Mouse (Mus musculus) hindbrain, postnatal 0 days (tissue): Measurements from ENCODE around the gene Fras1. TPM values are rescaled to one million over a fixed set of nuclear protein-coding genes. Genes with fewer than 3 reads are reported as not detected.

ENCODE experiments used
- ATAC-seq: fragments of 200-750 bp; cut with Nextera tagmentation; 2 replicates; pipeline ENCODE4 v1.8.0; 2017; ENCODE audit warnings: mild to moderate bottlenecking, moderate TSS enrichment, moderate library complexity
- DNase-seq: peaks from one replicate; pipeline ENCODE4 v3.0.0-alpha.2; 2015; ENCODE audit warnings: low spot score
- H3K27ac ChIP-seq: fragments of 300-500 bp; sonication (generic); 2 replicates; pipeline ENCODE4 v1.5.1; 2014; ENCODE audit warnings: mild to moderate bottlenecking
- H3K27me3 ChIP-seq: fragments of 300-500 bp; sonication (generic); 2 replicates; pipeline ENCODE4 v1.6.1; 2014; ENCODE audit warnings: low read length, mixed read lengths; ENCODE audit not compliant: insufficient read depth
- H3K36me3 ChIP-seq: fragments of 300-500 bp; sonication (generic); 2 replicates; pipeline ENCODE4 v1.6.1; 2014; ENCODE audit warnings: low read length, mixed read lengths; ENCODE audit not compliant: insufficient read depth
- H3K4me1 ChIP-seq: fragments of 300-500 bp; sonication (generic); 2 replicates; pipeline ENCODE4 v1.6.1; 2014; ENCODE audit warnings: antibody characterized with exemption, low read length, mixed read lengths; ENCODE audit not compliant: insufficient read depth
- H3K4me2 ChIP-seq: fragments of 300-500 bp; sonication (generic); 2 replicates; pipeline ENCODE4 v1.6.1; 2014; ENCODE audit warnings: low read depth, mild to moderate bottlenecking, low read length, moderate library complexity, mixed read lengths
- H3K4me3 ChIP-seq: fragments of 300-500 bp; sonication (generic); 2 replicates; pipeline ENCODE4 v1.5.1; 2014; ENCODE audit warnings: low read length
- H3K9ac ChIP-seq: fragments of 300-500 bp; sonication (generic); replicated peaks from 2 replicates; pipeline ENCODE4 v1.6.1; 2014; ENCODE audit warnings: mild to moderate bottlenecking, low read length, moderate library complexity, mixed read lengths
- H3K9me3 ChIP-seq: fragments of 300-500 bp; sonication (generic); 2 replicates; pipeline ENCODE4 v1.6.1; 2016; ENCODE audit warnings: low read length, mixed read lengths
- CTCF ChIP-seq: IDR thresholded peaks from 2 replicates; pipeline ENCODE4 v1.5.1; 2016; ENCODE audit warnings: antibody characterized with exemption, control low read depth, low read depth
- WGBS: fragments of 180-500 bp; shearing (Covaris S2); extraction: QIAGEN DNeasy Blood & Tissue Kit; methylation state at CpG from one replicate; pipeline ENCODE4 v1.1.7; 2014; 5-methylcytosine and 5-hydroxymethylcytosine counted together
- polyA plus RNA-seq: library from polyadenylated mRNA; unstranded; fragments of >200 nt; fragmentation: Nextera tagmentation; extraction: Ambion mirVana; gene quantifications from 2 replicates; pipeline ENCODE4 v1.2.1, GENCODE M21; 2015
- total RNA-seq: library from RNA; depleted of rRNA; stranded (reverse); fragments of >200 nt; gene quantifications from 2 replicates; pipeline ENCODE4 v1.2.3, GENCODE M21; 2014

Fras1 gene
- total and polyA plus RNA-seq, 2 experiments from 2014 or later, result 2.9 to 15.3 TPM

DNA sequence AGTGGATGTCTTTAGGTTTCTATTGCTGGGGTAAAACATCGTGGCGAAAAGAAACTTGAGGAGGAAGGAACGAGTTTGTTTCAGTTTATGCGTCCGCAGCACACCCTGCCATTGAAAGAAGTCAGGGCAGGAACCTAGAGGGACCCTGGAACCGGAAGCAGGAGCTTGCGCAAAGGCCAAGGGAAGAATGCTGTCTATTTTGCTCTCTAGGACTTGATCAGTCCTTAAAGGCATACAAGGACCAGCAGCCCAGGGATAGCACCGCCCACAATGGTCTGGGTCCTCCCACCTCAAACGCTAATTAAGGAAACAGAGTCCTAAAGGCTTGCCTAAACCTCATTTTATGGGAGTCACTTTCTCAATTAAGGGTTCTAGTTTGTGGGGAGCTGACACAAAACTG, 418.7 kb downstream of the Fras1 start:
- no peaks in the 10 kb centered on the region for H3K9me3 ChIP-seq
- no peak for TF ChIP-seq CTCF
- no peak overlapping the region for H3K27ac ChIP-seq
- no peak overlapping the region for H3K4me2 ChIP-seq
- ATAC-seq (no peak), DNase-seq (no peak)
- no peak overlapping the region for H3K9ac ChIP-seq
- no peaks in the 10 kb centered on the region for H3K27me3 ChIP-seq
- H3K4me1 ChIP-seq, result no peaks in the 10 kb centered on the region; the same call in 1 of the 2 replicates
- 71% methylated on average over 9 of the region's 9 CpGs for WGBS
- H3K4me3 ChIP-seq, result no peak overlapping the region
- no peaks in the 10 kb centered on the region for H3K36me3 ChIP-seq

DNA sequence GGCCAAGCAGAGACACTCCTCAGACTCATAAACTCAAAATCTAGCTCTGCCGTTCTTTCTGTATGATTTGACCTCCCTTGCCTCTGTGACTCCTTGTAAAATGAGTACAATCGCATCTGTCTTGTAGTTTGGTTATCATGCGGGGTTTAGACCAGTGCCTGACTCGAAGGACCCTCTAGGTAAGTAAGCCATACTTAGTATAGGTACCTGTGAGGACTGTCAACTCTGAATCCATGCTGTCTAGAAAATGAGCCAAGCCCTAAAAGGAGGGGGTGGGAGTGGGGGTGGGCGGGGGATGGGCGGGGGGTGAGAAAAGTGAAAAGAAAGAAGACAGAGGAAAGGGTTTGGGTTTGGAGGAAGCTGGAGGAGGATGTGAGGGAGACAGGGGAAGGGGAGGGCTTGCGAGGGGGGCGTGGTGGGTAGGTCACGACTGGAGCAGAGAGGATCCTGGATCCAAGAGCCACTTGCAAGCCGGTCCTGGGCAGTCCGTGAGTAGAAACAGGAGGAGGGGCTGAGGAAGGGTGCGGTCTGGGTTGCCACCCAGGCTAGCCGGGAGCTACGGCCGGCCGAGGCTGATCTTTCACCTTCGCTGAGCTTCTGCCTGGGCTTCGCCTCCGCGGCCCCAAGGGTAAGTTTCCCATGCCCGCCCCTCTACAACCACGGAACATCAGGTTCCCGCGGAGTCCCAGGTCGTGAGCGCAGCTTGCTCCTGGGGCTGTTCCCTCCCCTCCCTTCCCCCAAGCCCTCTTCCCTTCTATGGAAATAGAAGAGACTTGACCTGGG, 419.4 kb downstream of the Fras1 start, which contains the start of gene Anxa3:
TSS of gene Anxa3 (plus strand) at position 404 of the 783 bp plus-strand sequence.
- Histone ChIP-seq H3K27ac (no peak within 1 kb of the TSS), H3K9me3 (no peaks in the 10 kb centered on the region), H3K9ac (no peak within 1 kb of the TSS; the same call in 1 of the 2 replicates), H3K36me3 (no peaks in the 10 kb centered on the region), H3K4me2 (peak within 1 kb of the TSS; percentile 70), H3K27me3 (no peaks in the 10 kb centered on the region), H3K4me3 (peak within 1 kb of the TSS; percentile 39), H3K4me1 (no peaks in the 10 kb centered on the region; the same call in 1 of the 2 replicates)
- TF ChIP-seq CTCF, result no peak
- WGBS, result 11% methylated on average over 24 of the region's 26 CpGs
- ATAC-seq, result peak; percentile 82; the same call in 1 of the 2 replicates
- DNase-seq, result no peak

DNA sequence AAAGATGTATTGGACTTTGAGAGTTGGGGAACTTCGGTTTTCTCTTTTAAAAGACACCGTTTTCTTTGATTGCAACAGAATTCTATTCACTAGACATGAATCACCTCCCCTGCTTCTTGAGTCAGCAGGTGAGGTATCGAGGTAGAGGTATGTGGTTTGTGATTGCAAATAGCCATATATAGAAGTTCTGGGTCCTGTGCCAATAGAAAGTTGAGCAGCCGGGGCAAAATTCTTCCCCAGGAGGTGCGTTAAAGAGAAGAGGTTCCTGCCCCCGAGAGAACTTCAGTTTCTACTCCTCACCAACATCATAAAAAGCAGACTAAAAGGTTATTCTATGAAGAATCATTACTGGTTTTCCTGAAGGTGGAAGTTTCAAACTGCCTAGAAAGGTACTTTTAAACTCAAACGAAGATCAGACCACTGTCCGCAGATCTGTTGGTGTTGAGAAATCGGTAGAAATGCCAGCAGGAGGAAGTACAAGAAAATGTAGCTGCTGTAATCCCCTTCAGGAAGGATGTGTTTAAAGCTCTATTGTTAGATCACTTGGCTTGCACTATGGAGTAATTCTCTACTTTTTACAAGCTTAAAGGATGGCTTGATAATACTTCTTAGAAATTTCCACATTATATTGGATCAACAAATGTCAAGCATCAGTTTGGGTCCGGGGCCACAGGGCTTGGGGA, 420.3 kb downstream of the Fras1 start:
- no peak for TF ChIP-seq CTCF
- Histone ChIP-seq H3K27ac (no peak overlapping the region), H3K4me3 (peak overlapping the region; percentile 39), H3K4me1 (no peaks in the 10 kb centered on the region; the same call in 1 of the 2 replicates), H3K9ac (no peak overlapping the region), H3K9me3 (no peaks in the 10 kb centered on the region), H3K4me2 (peak overlapping the region; percentile 70), H3K27me3 (no peaks in the 10 kb centered on the region), H3K36me3 (no peaks in the 10 kb centered on the region)
- DNase-seq (no peak), ATAC-seq (no peak)
- WGBS, result 61% methylated on average over 10 of the region's 10 CpGs

DNA sequence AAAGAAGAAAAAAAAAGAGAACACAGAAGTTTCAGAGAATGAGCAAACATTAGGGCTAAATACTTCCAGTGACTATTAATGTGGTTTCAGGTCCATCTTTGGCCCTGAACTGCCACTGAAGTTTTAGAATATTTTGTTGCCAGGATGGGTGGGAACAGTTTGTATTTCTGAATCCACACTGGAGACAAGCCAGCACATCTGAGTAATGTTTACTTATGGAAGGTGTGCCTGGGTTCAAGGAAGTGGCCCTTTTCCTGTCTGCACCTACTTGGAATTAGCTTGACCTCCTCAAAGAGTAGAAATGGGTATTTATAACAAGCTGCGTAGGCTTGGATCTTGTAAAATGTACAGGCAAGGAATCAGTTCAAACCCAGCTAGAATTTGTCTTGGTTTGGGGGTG, 422.0 kb downstream of the Fras1 start:
- Histone ChIP-seq H3K9me3 (no peaks in the 10 kb centered on the region), H3K36me3 (no peaks in the 10 kb centered on the region), H3K27ac (no peak overlapping the region), H3K27me3 (no peaks in the 10 kb centered on the region), H3K9ac (no peak overlapping the region), H3K4me1 (no peaks in the 10 kb centered on the region; the same call in 1 of the 2 replicates), H3K4me2 (no peak overlapping the region), H3K4me3 (no peak overlapping the region)
- WGBS, result 93% methylated on average over 1 of the region's 1 CpGs
- no peak for ATAC-seq
- TF ChIP-seq CTCF, result no peak
- DNase-seq, result no peak

DNA sequence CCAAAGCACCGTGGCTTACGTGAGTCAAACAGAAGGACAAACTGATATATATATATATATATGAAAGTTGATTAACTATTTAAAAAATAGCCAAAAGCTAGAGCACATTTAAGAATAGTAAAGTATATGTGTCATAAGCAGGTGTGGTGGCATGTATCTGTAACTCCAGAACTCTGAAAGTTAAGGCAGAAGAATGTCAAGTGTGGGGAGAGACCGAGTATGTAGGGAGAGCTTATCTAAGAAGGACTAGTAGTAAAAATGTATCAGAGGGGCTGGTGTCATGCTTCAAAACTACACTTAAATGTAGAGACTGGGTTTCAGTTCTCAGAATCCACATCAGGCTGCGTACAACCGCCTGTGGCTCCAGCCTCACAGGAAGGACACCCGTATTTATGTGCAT, 423.7 kb downstream of the Fras1 start:
- no peak for TF ChIP-seq CTCF
- no peak overlapping the region for H3K9ac ChIP-seq
- H3K4me1 ChIP-seq, result no peaks in the 10 kb centered on the region; the same call in 1 of the 2 replicates
- WGBS, result 93% methylated on average over 6 of the region's 6 CpGs
- H3K36me3 ChIP-seq, result no peaks in the 10 kb centered on the region
- H3K27me3 ChIP-seq, result no peaks in the 10 kb centered on the region
- DNase-seq (no peak), ATAC-seq (no peak)
- H3K9me3 ChIP-seq, result no peaks in the 10 kb centered on the region
- no peak overlapping the region for H3K4me2 ChIP-seq
- H3K27ac ChIP-seq, result no peak overlapping the region
- no peak overlapping the region for H3K4me3 ChIP-seq

DNA sequence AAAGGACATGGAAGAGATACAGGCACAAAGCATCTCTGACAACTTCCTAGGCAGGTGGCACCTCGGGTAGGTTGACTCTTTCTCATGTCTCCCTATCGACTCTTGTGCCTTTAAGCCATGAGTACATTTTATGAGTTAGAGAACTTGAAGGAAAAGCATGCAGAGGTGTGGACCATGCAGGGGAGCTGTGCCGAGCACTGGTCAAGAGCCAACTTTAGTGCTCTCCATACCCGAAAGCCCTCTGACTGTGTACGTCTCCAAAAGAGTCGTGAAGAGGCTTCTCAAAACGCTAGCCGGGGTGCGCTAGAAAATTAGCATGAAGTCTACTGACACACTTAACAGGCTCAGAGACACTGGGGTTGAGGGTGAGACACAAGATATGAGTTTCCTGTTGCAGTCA, 425.4 kb downstream of the Fras1 start:
- WGBS, result 86% methylated on average over 9 of the region's 9 CpGs
- Histone ChIP-seq H3K4me3 (no peak overlapping the region), H3K9ac (no peak overlapping the region), H3K27me3 (no peaks in the 10 kb centered on the region), H3K27ac (no peak overlapping the region), H3K4me1 (no peaks in the 10 kb centered on the region), H3K36me3 (no peaks in the 10 kb centered on the region), H3K9me3 (no peaks in the 10 kb centered on the region), H3K4me2 (no peak overlapping the region)
- ATAC-seq (no peak), DNase-seq (no peak)
- no peak for TF ChIP-seq CTCF
